Mouse (Mus musculus) liver, adult 2 months (tissue): ENCODE measurements around the gene Nid2.

ENCODE experiments used
- CTCF ChIP-seq: fragments of 200-500 bp; IDR thresholded peaks from 2 replicates; pipeline ENCODE4 v1.5.1; 2011; ENCODE audit warnings: low read depth, low read length, control low read depth
- POLR2A ChIP-seq: fragments of 200-500 bp; IDR thresholded peaks from 2 replicates; pipeline ENCODE4 v1.6.1; 2011; ENCODE audit warnings: low read length, control low read depth; ENCODE audit not compliant: insufficient read depth; ENCODE audit errors: extremely low read depth

GRCm38 (mm10) chr14:19800485-19800884, 49.4 kb downstream of the Nid2 start:
- no peak for TF ChIP-seq CTCF
- no peak for TF ChIP-seq POLR2A
